Mouse (Mus musculus): ENCODE measurements around the gene Itprid2. TPM values are rescaled to one million over a fixed set of nuclear protein-coding genes. Genes with fewer than 3 reads are reported as not detected.
"Not testable (repeated sequence)": the region's sequence is repeated elsewhere in the genome, so short reads cannot be mapped to it uniquely, and the experiment has no call there.

Itprid2 gene
- 10 to 100 TPM; 22.0 to 26.4 TPM for total RNA-seq (2021)
- long read RNA-seq, experiment 1, full-length matches to known transcripts = 5 of 13 reads
- long read RNA-seq, experiment 1, partial matches to known transcripts = 3 of 13 reads
- long read RNA-seq, experiment 1, other reads (novel, unspliced or antisense) = 5 of 13 reads
- long read RNA-seq, experiment 2, full-length matches to known transcripts = 6 of 17 reads
- long read RNA-seq, experiment 2, partial matches to known transcripts = 4 of 17 reads
- long read RNA-seq, experiment 2, other reads (novel, unspliced or antisense) = 7 of 17 reads

GRCm38 (mm10) chr2:79634528-79635400 lies at the start of gene Itprid2:
Gene Itprid2 (plus strand): TSS chr2:79635352.
- intact Hi-C loops (cut with DNase I) = loop anchor here (1.0 kb wide), 1 partner anchor 37 kb away; no protein-coding TSS in a partner anchor

DNA sequence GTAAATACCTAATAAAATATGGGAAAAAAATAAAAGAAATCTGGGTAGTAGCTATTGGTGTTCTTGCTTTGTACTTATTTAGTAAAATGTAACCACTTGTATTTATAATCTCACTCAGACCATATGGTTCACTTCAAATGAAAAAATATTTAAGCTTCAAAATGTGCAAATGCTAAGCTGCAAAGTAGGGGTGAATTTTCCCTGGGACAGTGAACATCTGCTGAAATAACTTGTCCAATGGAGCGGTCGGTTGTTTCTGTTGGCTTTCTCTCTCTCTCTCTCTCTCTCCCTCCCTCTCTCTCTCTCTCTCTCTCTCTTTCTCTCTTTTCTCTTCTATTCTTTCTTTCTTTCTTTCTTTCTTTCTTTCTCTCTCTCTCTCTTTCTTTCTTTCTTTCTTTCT lies 39.0 kb upstream of the Itprid2 start:
- intact Hi-C loops (cut with DNase I) = no loop called here

More at GRCm38 (mm10) chr2:79634528-79635400, at the start of gene Itprid2:
- peak; percentile 100 for DNase-seq

GRCm38 (mm10) chr2:79597090-79597489 lies 38.1 kb upstream of the Itprid2 start:
- intact Hi-C loops (cut with DNase I) = loop anchor here (1.0 kb wide), 1 partner anchor 37 kb away; no protein-coding TSS in a partner anchor
- no peak for DNase-seq

More for the DNA sequence above, 39.0 kb upstream of the Itprid2 start:
- DNase-seq = no peak

- intact Hi-C loops (cut with DNase I) = not testable (repeated sequence)
- peak in 1 of 2 experiments; percentile 12 for DNase-seq
Measured at GRCm38 (mm10) chr2:79601109-79601508, 34.0 kb upstream of the Itprid2 start.

DNA sequence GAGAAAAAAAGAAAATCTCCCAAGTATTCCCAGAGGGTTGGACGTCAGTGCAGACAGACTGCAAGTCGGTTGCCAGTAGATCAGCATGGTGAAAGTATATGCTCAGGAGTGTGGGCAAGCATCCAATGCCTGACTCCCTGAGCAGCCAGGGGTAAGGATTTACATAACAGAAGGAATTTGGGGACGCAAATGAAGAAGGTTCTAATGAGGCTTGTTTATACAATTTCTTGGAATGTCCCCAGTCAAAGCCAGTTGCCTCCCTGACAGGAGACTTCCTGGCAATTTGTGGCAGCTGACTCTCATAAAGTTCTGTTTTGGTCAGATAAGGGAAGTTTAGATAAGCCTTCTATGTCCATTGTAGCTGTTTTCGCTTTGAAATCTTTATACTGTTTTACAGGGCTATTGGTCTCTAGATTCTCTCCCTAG lies 33.4 kb upstream of the Itprid2 start:
- peak; percentile 27 to 28 for DNase-seq
- intact Hi-C loops (cut with DNase I) = no loop called here

DNA sequence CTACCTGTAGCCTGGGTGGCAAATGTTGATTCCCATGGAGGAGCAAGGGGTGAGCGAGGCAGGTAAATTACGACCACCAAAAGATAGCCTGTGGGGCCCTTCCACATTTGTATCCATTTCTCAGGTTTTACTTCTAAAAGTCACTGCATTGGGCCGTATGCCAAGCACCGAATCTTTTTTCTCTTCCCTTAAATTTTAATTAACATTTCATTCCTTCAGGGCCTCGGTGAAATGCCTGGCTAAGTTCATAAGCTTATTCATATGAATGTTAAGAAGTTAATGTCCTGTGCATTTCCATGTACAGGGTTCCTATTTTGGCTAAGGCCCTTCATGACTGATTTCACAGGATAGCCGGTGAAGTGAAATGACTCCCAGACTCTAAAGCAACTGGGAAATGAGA lies 32.8 kb upstream of the Itprid2 start:
- intact Hi-C loops (cut with DNase I) = no loop called here
- no peak for DNase-seq

GRCm38 (mm10) chr2:79603363-79603762 lies 31.8 kb upstream of the Itprid2 start:
- intact Hi-C loops (cut with DNase I) = no loop called here
- DNase-seq = no peak

DNA sequence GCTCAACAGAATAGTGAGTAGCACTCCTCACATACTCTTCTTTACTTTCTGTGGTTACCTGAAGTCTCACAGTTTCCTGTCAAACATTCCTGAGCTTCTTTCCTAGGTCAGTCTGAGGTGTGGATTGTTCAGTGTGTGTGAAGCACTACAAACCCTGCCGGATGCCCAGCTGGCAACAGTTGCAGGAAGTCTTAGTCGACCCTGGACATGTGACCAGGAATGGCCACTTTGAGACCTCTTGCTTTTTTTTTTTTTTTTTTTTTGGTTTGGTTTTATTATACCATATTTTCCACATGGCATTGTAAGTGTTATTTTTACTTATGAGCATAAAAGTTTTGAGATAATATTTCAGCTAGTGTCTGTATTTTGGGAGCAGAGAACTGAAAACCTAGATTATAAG lies 29.1 kb upstream of the Itprid2 start:
- intact Hi-C loops (cut with DNase I) = no loop called here
- no peak for DNase-seq

DNA sequence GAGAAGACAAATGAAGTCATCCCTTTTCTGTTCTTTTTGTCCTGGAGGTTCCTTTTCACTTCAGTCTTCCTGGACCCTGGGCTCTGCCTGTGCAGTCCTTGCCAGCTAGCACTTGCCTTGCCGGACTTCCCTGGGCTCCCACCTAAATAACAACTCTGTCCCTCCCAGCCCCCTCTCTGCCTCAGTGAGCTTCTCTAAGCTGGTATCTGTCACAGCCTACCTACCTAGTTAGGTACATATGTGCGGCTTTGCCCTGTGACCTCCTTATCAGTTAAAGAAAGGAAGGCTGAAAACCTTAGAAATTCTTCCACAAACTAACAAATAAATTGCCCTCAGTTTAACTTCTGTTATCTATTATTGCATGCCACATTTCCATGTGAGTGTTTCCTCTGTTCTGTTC lies 28.0 kb upstream of the Itprid2 start:
- no peak for DNase-seq
- intact Hi-C loops (cut with DNase I) = no loop called here

DNA sequence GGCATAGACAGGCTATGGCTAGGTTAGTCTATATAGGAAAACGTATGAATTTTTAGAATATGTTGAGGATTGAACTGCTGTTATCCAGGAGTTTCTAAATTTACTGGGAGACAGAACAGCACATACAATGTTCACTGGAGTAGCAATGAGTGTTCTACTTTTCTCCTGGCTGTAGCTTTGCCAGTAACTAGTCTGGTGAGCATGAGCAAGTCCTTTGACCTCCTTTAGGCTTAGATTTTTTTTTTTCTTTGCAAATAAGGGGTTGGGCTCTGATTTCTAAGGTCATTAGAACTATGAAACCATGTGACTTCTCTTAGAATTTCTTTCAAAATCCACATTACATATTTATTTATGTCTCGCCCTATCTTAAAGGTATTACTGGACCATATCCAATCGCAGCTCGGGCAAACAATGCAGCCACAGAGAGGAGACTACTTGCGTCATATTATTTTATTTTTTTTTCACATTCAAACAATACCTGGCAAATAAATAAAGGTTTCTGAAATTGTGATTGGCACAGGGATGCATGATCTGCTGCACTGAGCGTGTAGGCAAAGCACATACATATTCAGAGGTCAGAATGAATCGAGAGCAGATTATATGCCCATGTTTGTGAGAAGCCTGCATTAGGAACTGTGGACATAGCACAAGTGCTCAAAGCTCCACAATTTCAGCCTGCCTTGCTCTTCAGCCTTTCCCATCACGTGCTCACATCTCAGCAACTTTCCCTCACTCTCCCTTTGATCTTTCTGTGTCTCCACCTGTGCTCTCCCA lies 26.7 kb upstream of the Itprid2 start:
- intact Hi-C loops (cut with DNase I) = no loop called here
- no peak for DNase-seq

- DNase-seq = no peak
- intact Hi-C loops (cut with DNase I) = no loop called here
Measured at GRCm38 (mm10) chr2:79610894-79611293, 24.3 kb upstream of the Itprid2 start.

DNA sequence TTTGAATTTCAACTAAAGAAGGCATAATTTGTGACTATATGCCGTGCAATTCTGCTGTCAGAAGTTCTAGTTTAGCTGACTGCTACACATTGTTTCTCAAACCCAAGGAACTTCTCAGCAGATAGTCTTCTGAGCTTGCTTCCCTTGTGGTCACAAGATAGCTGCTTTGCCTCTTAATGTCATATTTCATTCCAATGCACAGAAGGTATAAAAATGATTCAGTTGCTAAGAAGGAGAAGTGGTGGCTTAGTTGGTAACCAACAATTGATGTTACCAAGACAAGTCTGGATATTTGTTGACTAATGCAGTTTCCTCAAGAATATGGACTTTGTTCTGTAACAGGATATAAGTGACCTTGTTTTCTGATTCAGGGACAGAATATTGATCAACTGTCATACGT lies 17.0 kb upstream of the Itprid2 start:
- intact Hi-C loops (cut with DNase I) = no loop called here
- DNase-seq = no peak

DNA sequence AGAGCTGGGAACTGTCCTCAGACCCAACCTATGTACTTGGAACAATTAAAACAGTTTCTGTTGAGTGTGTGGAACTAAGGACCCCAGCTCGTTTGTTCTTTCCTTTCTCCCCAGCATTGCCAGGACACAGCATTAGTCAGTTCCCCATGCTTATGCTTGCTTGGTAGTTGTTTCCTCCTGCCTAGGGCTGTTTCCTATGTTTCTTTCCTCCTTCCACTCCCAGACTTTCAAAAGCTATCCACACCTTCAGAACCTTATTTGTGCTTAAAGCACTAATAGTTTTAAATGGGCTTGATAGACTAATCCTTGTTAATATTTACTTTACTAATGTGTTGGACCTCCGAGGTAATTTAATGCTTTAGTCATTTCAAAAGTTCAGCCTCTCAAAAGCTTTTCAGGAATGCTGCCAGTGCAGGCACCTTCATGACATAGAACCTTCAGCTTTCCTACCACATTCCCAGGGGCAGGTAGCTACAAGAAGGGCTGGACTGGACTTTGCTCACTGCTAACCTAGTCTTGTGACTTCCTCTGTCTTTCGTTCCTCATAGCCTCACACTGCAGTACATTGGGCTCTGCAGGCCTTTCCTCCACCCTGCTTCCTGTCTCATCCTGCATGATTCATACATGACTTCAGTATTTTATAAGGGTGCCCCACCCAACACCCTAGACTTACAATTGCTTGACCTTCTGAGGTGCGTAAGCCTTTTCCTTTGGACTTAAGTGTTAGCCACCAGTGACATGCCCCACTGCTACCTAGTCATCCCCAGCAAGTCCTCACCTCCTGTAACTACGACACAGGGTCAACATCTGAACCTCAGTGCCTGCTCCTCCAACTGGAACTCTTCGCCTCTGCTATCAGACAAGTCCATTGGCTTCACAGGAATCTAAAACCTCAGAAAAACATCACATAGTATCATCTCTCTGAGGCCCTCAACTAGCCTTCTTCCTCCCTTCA lies 16.3 kb upstream of the Itprid2 start:
- DNase-seq = no peak
- intact Hi-C loops (cut with DNase I) = no loop called here

DNA sequence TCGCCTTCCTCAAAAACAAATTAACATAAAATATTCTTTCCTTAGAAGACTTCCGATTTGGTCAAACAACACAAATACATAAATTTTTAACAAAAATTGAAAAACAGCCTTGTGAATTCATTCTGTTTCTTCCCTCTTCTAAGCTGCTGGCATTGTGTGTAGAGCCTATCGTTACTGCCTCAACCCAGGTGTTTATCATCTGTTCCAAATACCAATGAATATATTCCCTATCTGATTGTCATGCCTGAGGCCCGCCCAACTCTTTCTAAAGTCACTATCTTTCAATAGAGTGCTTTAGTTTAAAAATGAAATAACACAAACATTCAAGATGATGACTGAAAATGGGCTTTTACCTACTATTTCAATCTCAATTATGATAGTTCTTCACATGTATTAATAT lies 11.9 kb upstream of the Itprid2 start:
- no peak for DNase-seq
- intact Hi-C loops (cut with DNase I) = no loop called here

- DNase-seq = no peak
- intact Hi-C loops (cut with DNase I) = no loop called here
Measured at GRCm38 (mm10) chr2:79627624-79628023, 7.5 kb upstream of the Itprid2 start.

DNA sequence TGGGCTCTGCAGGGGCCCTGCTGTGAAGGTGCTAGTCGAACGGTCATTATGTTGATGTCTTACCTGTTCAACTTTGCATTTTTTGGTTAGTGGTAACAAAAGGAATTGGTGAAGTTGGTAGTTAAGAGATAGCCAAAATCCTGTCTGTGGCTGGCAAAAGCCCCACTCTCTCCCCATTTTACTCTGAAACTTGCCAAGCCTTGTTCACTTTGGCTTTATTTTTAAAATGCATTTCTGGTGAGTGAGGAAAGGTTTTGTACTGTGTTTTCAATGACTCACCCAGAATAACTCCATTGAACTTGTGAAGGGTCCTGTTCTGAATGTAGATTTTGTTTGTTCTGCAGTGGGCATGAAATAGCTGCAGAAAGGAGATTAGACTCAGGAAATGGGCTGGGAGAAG lies 4.9 kb upstream of the Itprid2 start:
- intact Hi-C loops (cut with DNase I) = no loop called here
- no peak for DNase-seq

DNA sequence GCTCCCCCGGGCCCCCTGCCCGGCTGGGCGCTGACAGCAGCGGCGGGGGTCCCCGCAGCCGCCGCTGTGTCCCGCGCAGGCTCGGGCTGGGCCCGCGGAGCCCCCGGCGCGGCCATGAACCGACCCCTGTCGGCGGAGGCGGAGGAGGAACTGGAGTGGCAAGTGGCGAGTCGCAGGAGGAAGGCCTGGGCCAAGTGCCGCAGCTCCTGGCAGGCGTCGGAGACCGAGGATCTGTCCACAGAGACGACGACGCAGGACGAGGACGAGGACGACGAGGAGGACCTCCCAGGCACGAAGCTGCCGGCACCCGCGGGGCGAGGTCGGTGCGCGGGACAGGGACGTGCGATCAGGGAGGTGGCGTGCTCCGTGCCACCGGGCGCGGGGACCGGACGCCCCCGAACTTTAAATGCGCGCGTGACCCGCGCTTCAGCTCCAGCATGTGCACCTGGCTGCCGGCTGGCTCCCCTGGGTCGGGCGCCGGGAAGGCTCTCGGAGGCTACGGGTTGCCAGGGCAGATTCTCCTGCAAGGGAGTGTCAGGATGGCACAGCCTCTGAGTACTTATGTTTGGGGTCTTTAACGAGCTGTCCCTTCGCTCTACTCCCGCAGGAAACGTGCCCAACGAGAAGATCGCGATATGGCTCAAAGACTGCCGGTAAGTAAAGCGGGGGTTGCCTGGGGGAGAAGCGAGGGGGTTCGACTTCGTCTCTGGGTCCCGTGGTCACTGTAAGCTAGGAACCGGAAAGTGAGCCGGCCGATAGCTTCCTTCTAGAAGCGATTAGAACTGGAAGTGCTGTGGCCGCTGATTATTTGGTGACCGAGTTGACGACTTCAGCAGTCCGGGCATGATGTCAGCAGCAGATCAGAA lies 507 bp downstream of the Itprid2 start:
- intact Hi-C loops (cut with DNase I) = no loop called here
- peak; percentile 79 to 80 for DNase-seq

- intact Hi-C loops (cut with DNase I) = no loop called here
- DNase-seq = no peak
Measured at GRCm38 (mm10) chr2:79638924-79639323, 3.8 kb downstream of the Itprid2 start.

- intact Hi-C loops (cut with DNase I) = loop anchor here (5.0 to 10.0 kb wide), 2 partner anchors 126 to 271 kb away; no protein-coding TSS in a partner anchor
- peak; percentile 60 to 82 for DNase-seq
Measured at GRCm38 (mm10) chr2:79646237-79646688, 11.1 kb downstream of the Itprid2 start.

Data from heart, postnatal 14 days (tissue).